Mouse (Mus musculus) spleen, adult 2 months (tissue): ENCODE results near the gene Dpp9. TPM values are rescaled to one million over a fixed set of nuclear protein-coding genes. Genes with fewer than 3 reads are reported as not detected.
A peak's percentile ranks its signal among the peaks of the same experiment; 100 is the strongest.

Source experiments
- DNase-seq, 2 experiments: peaks; one replicate each; pipeline versions ENCODE4 v3.0.0 to v3.0.0-alpha.2; 2012 to 2021; ENCODE audit warnings: low spot score in 2 of 2, low read depth in 1 of 2
- H3K27ac ChIP-seq: fragments of 200-500 bp; 2 replicates; pipeline ENCODE4 v1.5.1; 2012; ENCODE audit warnings: low read length, inconsistent platforms; ENCODE audit not compliant: insufficient read depth
- H3K27me3 ChIP-seq: fragments of 200-500 bp; 2 replicates; pipeline ENCODE4 v1.6.1; 2012; ENCODE audit warnings: mild to moderate bottlenecking, moderate library complexity, low read length, inconsistent platforms; ENCODE audit not compliant: control insufficient read depth, insufficient read depth
- H3K36me3 ChIP-seq: fragments of 200-500 bp; 2 replicates; pipeline ENCODE4 v1.6.1; 2012; ENCODE audit warnings: mild to moderate bottlenecking, low read length, inconsistent platforms; ENCODE audit not compliant: control insufficient read depth, insufficient read depth
- H3K4me1 ChIP-seq: fragments of 200-500 bp; 2 replicates; pipeline ENCODE4 v1.6.1; 2011; ENCODE audit warnings: inconsistent platforms; ENCODE audit not compliant: control insufficient read depth, insufficient read depth, insufficient read length
- H3K4me3 ChIP-seq: fragments of 200-500 bp; 2 replicates; pipeline ENCODE4 v1.5.1; 2011; ENCODE audit warnings: mild to moderate bottlenecking, inconsistent platforms; ENCODE audit not compliant: insufficient read depth, insufficient read length; ENCODE audit errors: extremely low read depth
- CTCF ChIP-seq: fragments of 200-500 bp; IDR thresholded peaks from 2 replicates; pipeline ENCODE4 v1.5.1; 2011; ENCODE audit warnings: mild to moderate bottlenecking, inconsistent platforms; ENCODE audit not compliant: insufficient read depth, insufficient read length, insufficient replicate concordance; ENCODE audit errors: extremely low read depth
- POLR2A ChIP-seq: fragments of 200-500 bp; IDR thresholded peaks from 2 replicates; pipeline ENCODE4 v1.6.1; 2011; ENCODE audit warnings: low read depth, low read length, inconsistent platforms
- WGBS: fragments of 180-500 bp; shearing (Covaris S2); methylation state at CpG from one replicate; pipeline ENCODE4 v1.1.7; 2018; 5-methylcytosine and 5-hydroxymethylcytosine counted together
- polyA plus RNA-seq: library from polyadenylated mRNA; depleted of rRNA; stranded (reverse); fragments of >200 nt; gene quantifications from 2 replicates; pipeline ENCODE4 v1.2.3, GENCODE M21; 2012

Dpp9 gene
- polyA plus RNA-seq, 1 experiment, result 34.4 TPM

- Histone ChIP-seq H3K4me3 (no peak overlapping the region), H3K4me1 (no peaks in the 10 kb centered on the region; the same call in none of the 2 replicates), H3K27ac (no peak overlapping the region), H3K27me3 (peaks cover 1% of the 10 kb centered on the region; the same call in 1 of the 2 replicates), H3K36me3 (no peaks in the 10 kb centered on the region)
- TF ChIP-seq CTCF (no peak), POLR2A (no peak)
- 57% methylated on average over 9 of the region's 9 CpGs for WGBS
- DNase-seq, result no peak
Observed at GRCm38 (mm10) chr17:56153643-56154042, 65.1 kb downstream of the Dpp9 start.

GRCm38 (mm10) chr17:56149897-56150296, 68.8 kb downstream of the Dpp9 start:
- Histone ChIP-seq H3K4me1 (peaks cover 6% of the 10 kb centered on the region), H3K36me3 (no peaks in the 10 kb centered on the region), H3K27me3 (no peaks in the 10 kb centered on the region), H3K4me3 (no peak overlapping the region), H3K27ac (no peak overlapping the region)
- no peak for DNase-seq
- TF ChIP-seq CTCF, result no peak
- no peak for TF ChIP-seq POLR2A
- WGBS, result 31% methylated on average over 2 of the region's 2 CpGs

GRCm38 (mm10) chr17:56148790-56149618, 69.7 kb downstream of the Dpp9 start:
- Histone ChIP-seq H3K27me3 (no peaks in the 10 kb centered on the region), H3K4me3 (peak overlapping the region; percentile 46), H3K4me1 (peaks cover 6% of the 10 kb centered on the region), H3K27ac (no peak overlapping the region), H3K36me3 (no peaks in the 10 kb centered on the region)
- 8% methylated on average over 30 of the region's 30 CpGs for WGBS
- DNase-seq, result no peak
- TF ChIP-seq POLR2A (no peak), CTCF (no peak)

GRCm38 (mm10) chr17:56148280-56148679, 70.4 kb downstream of the Dpp9 start:
- 22% methylated on average over 9 of the region's 9 CpGs for WGBS
- no peaks in the 10 kb centered on the region for H3K27me3 ChIP-seq
- TF ChIP-seq POLR2A (no peak), CTCF (no peak)
- peaks cover 6% of the 10 kb centered on the region for H3K4me1 ChIP-seq
- H3K4me3 ChIP-seq, result peak overlapping the region; percentile 46; the same call in 1 of the 2 replicates
- peak; percentile 31 to 44 for DNase-seq
- H3K36me3 ChIP-seq, result no peaks in the 10 kb centered on the region
- H3K27ac ChIP-seq, result no peak overlapping the region

GRCm38 (mm10) chr17:56147420-56147819, 71.3 kb downstream of the Dpp9 start:
- Histone ChIP-seq H3K27ac (no peak overlapping the region), H3K4me1 (peaks cover 6% of the 10 kb centered on the region), H3K36me3 (no peaks in the 10 kb centered on the region), H3K27me3 (no peaks in the 10 kb centered on the region), H3K4me3 (no peak overlapping the region)
- DNase-seq, result no peak
- WGBS, result 51% methylated on average over 12 of the region's 12 CpGs
- TF ChIP-seq POLR2A, result no peak
- no peak for TF ChIP-seq CTCF

GRCm38 (mm10) chr17:56146131-56146530, 72.6 kb downstream of the Dpp9 start:
- DNase-seq, result no peak
- 59% methylated on average over 9 of the region's 9 CpGs for WGBS
- H3K27ac ChIP-seq, result no peak overlapping the region
- H3K36me3 ChIP-seq, result no peaks in the 10 kb centered on the region
- no peak overlapping the region for H3K4me3 ChIP-seq
- H3K27me3 ChIP-seq, result 0 out of 2 replicates have a peak, but pooled peaks cover 1% of the 10 kb centered on the region
- H3K4me1 ChIP-seq, result peaks cover 6% of the 10 kb centered on the region
- TF ChIP-seq POLR2A, result no peak
- no peak for TF ChIP-seq CTCF

GRCm38 (mm10) chr17:56144546-56144945, 74.2 kb downstream of the Dpp9 start:
- 71% methylated on average over 9 of the region's 9 CpGs for WGBS
- TF ChIP-seq POLR2A (no peak), CTCF (no peak)
- Histone ChIP-seq H3K4me3 (no peak overlapping the region), H3K4me1 (peaks cover 10% of the 10 kb centered on the region), H3K27me3 (peaks cover 13% of the 10 kb centered on the region), H3K36me3 (no peaks in the 10 kb centered on the region), H3K27ac (no peak overlapping the region)
- no peak for DNase-seq
